Mouse (Mus musculus) gastrocnemius, adult 8-10 months (tissue): ENCODE results near the gene Caln1. TPM values are rescaled to one million over a fixed set of nuclear protein-coding genes. Genes with fewer than 3 reads are reported as not detected.

Experiments used
- DNase-seq, 2 experiments: peaks; one replicate each; pipeline ENCODE4 v3.0.0; 2022; ENCODE audit warnings: low spot score in 2 of 2
- total RNA-seq, 4 experiments: library from RNA; stranded (reverse); gene quantifications; 2 replicates each; pipeline ENCODE4 v1.2.4; 2022

The Caln1 gene
- total RNA-seq, 4 experiments from 2014 or later: 0.02 to 0.05 TPM; not detected in 2

- DNase-seq: no peak
Observed at GRCm38 (mm10) chr5:130688385-130689138, 319.3 kb downstream of the Caln1 start.

GRCm38 (mm10) chr5:130691349-130691748 is 322.1 kb downstream of the Caln1 start:
- no peak for DNase-seq

- no peak for DNase-seq
Observed at GRCm38 (mm10) chr5:130699476-130699875, 330.2 kb downstream of the Caln1 start.

- no peak for DNase-seq
Observed at GRCm38 (mm10) chr5:130701777-130702176, 332.5 kb downstream of the Caln1 start.

GRCm38 (mm10) chr5:130702361-130702760 is 333.1 kb downstream of the Caln1 start:
- DNase-seq: no peak

- DNase-seq: no peak
Observed at GRCm38 (mm10) chr5:130704866-130705265, 335.6 kb downstream of the Caln1 start.

GRCm38 (mm10) chr5:130706202-130706855 is 337.1 kb downstream of the Caln1 start:
- no peak for DNase-seq

- no peak for DNase-seq
Observed at GRCm38 (mm10) chr5:130707755-130708154, 338.5 kb downstream of the Caln1 start.

- DNase-seq: no peak
Observed at GRCm38 (mm10) chr5:130708616-130709015, 339.4 kb downstream of the Caln1 start.

- DNase-seq: no peak
Observed at GRCm38 (mm10) chr5:130711643-130712042, 342.4 kb downstream of the Caln1 start.

GRCm38 (mm10) chr5:130712281-130712680 is 343.0 kb downstream of the Caln1 start:
- DNase-seq: no peak

GRCm38 (mm10) chr5:130715181-130715580 is 345.9 kb downstream of the Caln1 start:
- DNase-seq: no peak

- no peak for DNase-seq
Observed at GRCm38 (mm10) chr5:130718385-130718784, 349.1 kb downstream of the Caln1 start.

- no peak for DNase-seq
Observed at GRCm38 (mm10) chr5:130742171-130742570, 372.9 kb downstream of the Caln1 start.

- no peak for DNase-seq
Observed at GRCm38 (mm10) chr5:130757517-130757916, 388.3 kb downstream of the Caln1 start.

GRCm38 (mm10) chr5:130765784-130766183 is 396.5 kb downstream of the Caln1 start:
- DNase-seq: peak in 1 of 2 experiments; percentile 3

GRCm38 (mm10) chr5:130771061-130771741 is 401.9 kb downstream of the Caln1 start:
- DNase-seq: no peak

- no peak for DNase-seq
Observed at GRCm38 (mm10) chr5:130772491-130772890, 403.2 kb downstream of the Caln1 start.

- DNase-seq: no peak
Observed at GRCm38 (mm10) chr5:130774946-130775345, 405.7 kb downstream of the Caln1 start.

GRCm38 (mm10) chr5:130792755-130793452 is 423.6 kb downstream of the Caln1 start:
- no peak for DNase-seq

- DNase-seq: no peak
Observed at GRCm38 (mm10) chr5:130797713-130798112, 428.5 kb downstream of the Caln1 start.

- no peak for DNase-seq
Observed at GRCm38 (mm10) chr5:130810314-130810713, 441.1 kb downstream of the Caln1 start.
